Mouse (Mus musculus): ENCODE measurements around the gene Kmt2a. TPM values are rescaled to one million over a fixed set of nuclear protein-coding genes. Genes with fewer than 3 reads are reported as not detected.
"Not testable (repeated sequence)": the region's sequence is repeated elsewhere in the genome, so short reads cannot be mapped to it uniquely, and the experiment has no call there.

Kmt2a gene
- polyA plus RNA-seq, 1 experiment from 2014 or later = 22.2 TPM

- 88% methylated on average over 5 of the region's 5 CpGs for WGBS
- Histone ChIP-seq H3K36me3 (ENCODE audit: control insufficient read depth, insufficient read depth, low read length) (0 out of 2 replicates have a peak, but pooled peaks cover 6% of the 10 kb centered on the region), H3K4me1 (ENCODE audit: control insufficient read depth, insufficient read depth, low read length) (peaks cover 13% of the 10 kb centered on the region)
Observed at GRCm38 (mm10) chr9:44771376-44771775, 109.7 kb downstream of the Kmt2a start.

GRCm38 (mm10) chr9:44768029-44768394 lies 113.1 kb downstream of the Kmt2a start:
- not testable (repeated sequence) for H3K9me3 ChIP-seq (ENCODE audit: control insufficient read depth, low read length); H3K36me3 ChIP-seq (ENCODE audit: control insufficient read depth, insufficient read depth, low read length); H3K9ac ChIP-seq (replicated peaks; ENCODE audit: low read length); ATAC-seq (ENCODE audit: low FRiP score, low TSS enrichment); DNase-seq; H3K27me3 ChIP-seq (ENCODE audit: control insufficient read depth, insufficient read depth, low read length)
- Histone ChIP-seq H3K27ac (replicated peaks; ENCODE audit: low read depth, low read length) (peak overlapping the region; percentile 95; the same call in 1 of the 2 replicates), H3K4me3 (replicated peaks; ENCODE audit: low read depth, low read length) (peak overlapping the region; percentile 99; the same call in 1 of the 2 replicates), H3K4me1 (ENCODE audit: control insufficient read depth, insufficient read depth, low read length) (peaks cover 18% of the 10 kb centered on the region), H3K4me2 (ENCODE audit: low read length) (peak overlapping the region; percentile 80)
- 44% methylated on average over 7 of the region's 9 CpGs for WGBS

More at GRCm38 (mm10) chr9:44771376-44771775, 109.7 kb downstream of the Kmt2a start:
- Histone ChIP-seq H3K27me3 (ENCODE audit: control insufficient read depth, insufficient read depth, low read length) (no peaks in the 10 kb centered on the region), H3K9ac (replicated peaks; ENCODE audit: low read length) (no peak overlapping the region), H3K27ac (replicated peaks; ENCODE audit: low read depth, low read length) (no peak overlapping the region), H3K4me3 (replicated peaks; ENCODE audit: low read depth, low read length) (no peak overlapping the region), H3K9me3 (ENCODE audit: control insufficient read depth, low read length) (no peaks in the 10 kb centered on the region), H3K4me2 (ENCODE audit: low read length) (no peak overlapping the region)
- no peak for DNase-seq
- ATAC-seq (ENCODE audit: low FRiP score, low TSS enrichment) = no peak

- no peaks in the 10 kb centered on the region for H3K36me3 ChIP-seq (ENCODE audit: control insufficient read depth, insufficient read depth, low read length)
- WGBS = under 1% methylated on average over 73 of the region's 82 CpGs
- DNase-seq (peak; percentile 95), ATAC-seq (ENCODE audit: low FRiP score, low TSS enrichment) (peak; percentile 94)
- H3K4me3 ChIP-seq (replicated peaks; ENCODE audit: low read depth, low read length) = peak within 1 kb of the TSS; percentile 99
- H3K27me3 ChIP-seq (ENCODE audit: control insufficient read depth, insufficient read depth, low read length) = no peaks in the 10 kb centered on the region
- no peaks in the 10 kb centered on the region for H3K9me3 ChIP-seq (ENCODE audit: control insufficient read depth, low read length)
- peaks cover 18% of the 10 kb centered on the region for H3K4me1 ChIP-seq (ENCODE audit: control insufficient read depth, insufficient read depth, low read length)
- H3K9ac ChIP-seq (replicated peaks; ENCODE audit: low read length) = peak within 1 kb of the TSS; percentile 95
- H3K4me2 ChIP-seq (ENCODE audit: low read length) = peak within 1 kb of the TSS; percentile 80
- H3K27ac ChIP-seq (replicated peaks; ENCODE audit: low read depth, low read length) = peak within 1 kb of the TSS; percentile 95
Observed at GRCm38 (mm10) chr9:44767101-44768028, 113.7 kb downstream of the Kmt2a start, which contains the start of the genes Arcn1 and Ift46. Gene Arcn1, minus strand, starts transcription at chr9:44767845. Gene Ift46, plus strand, starts transcription at chr9:44767908.

- DNase-seq (no peak), ATAC-seq (ENCODE audit: low FRiP score, low TSS enrichment) (no peak)
- Histone ChIP-seq H3K9ac (replicated peaks; ENCODE audit: low read length) (no peak overlapping the region), H3K4me2 (ENCODE audit: low read length) (no peak overlapping the region), H3K9me3 (ENCODE audit: control insufficient read depth, low read length) (no peaks in the 10 kb centered on the region), H3K4me1 (ENCODE audit: control insufficient read depth, insufficient read depth, low read length) (peaks cover 6% of the 10 kb centered on the region), H3K36me3 (ENCODE audit: control insufficient read depth, insufficient read depth, low read length) (peaks cover 28% of the 10 kb centered on the region), H3K4me3 (replicated peaks; ENCODE audit: low read depth, low read length) (no peak overlapping the region), H3K27ac (replicated peaks; ENCODE audit: low read depth, low read length) (no peak overlapping the region), H3K27me3 (ENCODE audit: control insufficient read depth, insufficient read depth, low read length) (no peaks in the 10 kb centered on the region)
- 87% methylated on average over 2 of the region's 2 CpGs for WGBS
Observed at GRCm38 (mm10) chr9:44760873-44761272, 120.2 kb downstream of the Kmt2a start.

Other genes starting within 250 kb of the Kmt2a start
- gene Treh, start 208.1 kb downstream of the Kmt2a start, polyA plus RNA-seq (2014; fragmentation: Nextera tagmentation; extraction: Ambion mirVana) = not detected in 2 replicates
- gene Phldb1, start 146.1 kb downstream of the Kmt2a start, polyA plus RNA-seq (2014; fragmentation: Nextera tagmentation; extraction: Ambion mirVana) = 46.7 and 51.1 TPM in 2 replicates
- 99.8 and 160 TPM in 2 replicates for gene Arcn1, start 113.5 kb downstream of the Kmt2a start, polyA plus RNA-seq (2014; fragmentation: Nextera tagmentation; extraction: Ambion mirVana)
- gene Ift46, start 113.4 kb downstream of the Kmt2a start, polyA plus RNA-seq (2014; fragmentation: Nextera tagmentation; extraction: Ambion mirVana) = 187 and 211 TPM in 2 replicates
- 10.0 and 15.6 TPM in 2 replicates for gene Tmem25, start 82.0 kb downstream of the Kmt2a start, polyA plus RNA-seq (2014; fragmentation: Nextera tagmentation; extraction: Ambion mirVana)
- gene Ttc36, start 78.2 kb downstream of the Kmt2a start, polyA plus RNA-seq (2014; fragmentation: Nextera tagmentation; extraction: Ambion mirVana) = 0.41 and 0.72 TPM in 2 replicates
- 698 and 917 TPM in 2 replicates for gene Atp5l, start 39.4 kb upstream of the Kmt2a start, polyA plus RNA-seq (2014; fragmentation: Nextera tagmentation; extraction: Ambion mirVana)
- gene Ube4a, start 84.3 kb upstream of the Kmt2a start, polyA plus RNA-seq (2014; fragmentation: Nextera tagmentation; extraction: Ambion mirVana) = 53.0 and 59.0 TPM in 2 replicates
- not detected in 2 replicates for gene Cd3g, start 99.1 kb upstream of the Kmt2a start, polyA plus RNA-seq (2014; fragmentation: Nextera tagmentation; extraction: Ambion mirVana)
- gene Cd3d, start 100.5 kb upstream of the Kmt2a start, polyA plus RNA-seq (2014; fragmentation: Nextera tagmentation; extraction: Ambion mirVana) = not detected in 2 replicates
- gene Cd3e, start 128.3 kb upstream of the Kmt2a start, polyA plus RNA-seq (2014; fragmentation: Nextera tagmentation; extraction: Ambion mirVana) = not detected in 2 replicates
- gene Mpzl2, start 158.5 kb upstream of the Kmt2a start, polyA plus RNA-seq (2014; fragmentation: Nextera tagmentation; extraction: Ambion mirVana) = 0.20 TPM in 1 of 2 replicates, not detected in the other
- gene Mpzl3, start 173.9 kb upstream of the Kmt2a start, polyA plus RNA-seq (2014; fragmentation: Nextera tagmentation; extraction: Ambion mirVana) = 0.80 and 1.0 TPM in 2 replicates
- 0.12 and 0.24 TPM in 2 replicates for gene Jaml, start 197.9 kb upstream of the Kmt2a start, polyA plus RNA-seq (2014; fragmentation: Nextera tagmentation; extraction: Ambion mirVana)
- 6.6 and 8.1 TPM in 2 replicates for gene Scn2b, start 236.5 kb upstream of the Kmt2a start, polyA plus RNA-seq (2014; fragmentation: Nextera tagmentation; extraction: Ambion mirVana)

Measured in midbrain, embryonic 14.5 days (tissue).